Mouse (Mus musculus) midbrain, postnatal 0 days (tissue): ENCODE results near the gene Gm9964. TPM values are rescaled to one million over a fixed set of nuclear protein-coding genes. Genes with fewer than 3 reads are reported as not detected.
A peak's percentile ranks its signal among the peaks of the same experiment; 100 is the strongest.
"Not testable (repeated sequence)": the region's sequence is repeated elsewhere in the genome, so short reads cannot be mapped to it uniquely, and the experiment has no call there.

Source experiments
- ATAC-seq: fragments of 200-750 bp; cut with Nextera tagmentation; 2 replicates; pipeline ENCODE4 v1.8.0; 2017; ENCODE audit warnings: moderate number of reproducible peaks, mild to moderate bottlenecking, moderate TSS enrichment, moderate library complexity; ENCODE audit not compliant: low FRiP score
- DNase-seq: peaks from one replicate; pipeline ENCODE4 v3.0.0-alpha.2; 2015; ENCODE audit warnings: low spot score
- H3K27ac ChIP-seq: fragments of 300-500 bp; sonication (generic); 2 replicates; pipeline ENCODE4 v1.5.1; 2014; ENCODE audit warnings: low read depth, mild to moderate bottlenecking, low read length, mixed read lengths
- H3K27me3 ChIP-seq: fragments of 300-500 bp; sonication (generic); 2 replicates; pipeline ENCODE4 v1.6.1; 2014; ENCODE audit warnings: low read length, control low read depth, mixed read lengths; ENCODE audit not compliant: insufficient read depth
- H3K36me3 ChIP-seq: fragments of 300-500 bp; sonication (generic); 2 replicates; pipeline ENCODE4 v1.6.1; 2014; ENCODE audit warnings: low read length, control low read depth, mixed read lengths; ENCODE audit not compliant: insufficient read depth
- H3K4me1 ChIP-seq: fragments of 300-500 bp; sonication (generic); 2 replicates; pipeline ENCODE4 v1.6.1; 2014; ENCODE audit warnings: mild to moderate bottlenecking, control low read depth, antibody characterized with exemption, low read length, mixed read lengths; ENCODE audit not compliant: insufficient read depth
- H3K4me2 ChIP-seq: fragments of 300-500 bp; sonication (generic); 2 replicates; pipeline ENCODE4 v1.6.1; 2014; ENCODE audit warnings: low read depth, mild to moderate bottlenecking, low read length, mixed read lengths; ENCODE audit not compliant: poor library complexity, severe bottlenecking
- H3K4me3 ChIP-seq: fragments of 300-500 bp; sonication (generic); 2 replicates; pipeline ENCODE4 v1.5.1; 2014; ENCODE audit warnings: low read depth, mild to moderate bottlenecking, low read length, moderate library complexity
- H3K9ac ChIP-seq: fragments of 300-500 bp; sonication (generic); replicated peaks from 2 replicates; pipeline ENCODE4 v1.6.1; 2014; ENCODE audit warnings: mild to moderate bottlenecking, low read length, moderate library complexity, mixed read lengths; ENCODE audit not compliant: poor library complexity, severe bottlenecking
- H3K9me3 ChIP-seq: fragments of 300-500 bp; sonication (generic); 2 replicates; pipeline ENCODE4 v1.6.1; 2016; ENCODE audit warnings: low read length, control low read depth
- CTCF ChIP-seq: IDR thresholded peaks from 2 replicates; pipeline ENCODE4 v1.5.1; 2016; ENCODE audit warnings: antibody characterized with exemption, mild to moderate bottlenecking
- WGBS: fragments of 180-500 bp; shearing (Covaris S2); extraction: QIAGEN DNeasy Blood & Tissue Kit; methylation state at CpG from one replicate; pipeline ENCODE4 v1.1.7; 2014; 5-methylcytosine and 5-hydroxymethylcytosine counted together
- polyA plus RNA-seq: library from polyadenylated mRNA; unstranded; fragments of >200 nt; fragmentation: Nextera tagmentation; extraction: Ambion mirVana; gene quantifications from 2 replicates; pipeline ENCODE4 v1.2.1, GENCODE M21; 2015
- total RNA-seq: library from RNA; depleted of rRNA; stranded (reverse); fragments of >200 nt; gene quantifications from 2 replicates; pipeline ENCODE4 v1.2.3, GENCODE M21; 2014

Gene Gm9964
- total and polyA plus RNA-seq, 2 experiments from 2014 or later: 0.22 TPM; not detected in 1

DNA sequence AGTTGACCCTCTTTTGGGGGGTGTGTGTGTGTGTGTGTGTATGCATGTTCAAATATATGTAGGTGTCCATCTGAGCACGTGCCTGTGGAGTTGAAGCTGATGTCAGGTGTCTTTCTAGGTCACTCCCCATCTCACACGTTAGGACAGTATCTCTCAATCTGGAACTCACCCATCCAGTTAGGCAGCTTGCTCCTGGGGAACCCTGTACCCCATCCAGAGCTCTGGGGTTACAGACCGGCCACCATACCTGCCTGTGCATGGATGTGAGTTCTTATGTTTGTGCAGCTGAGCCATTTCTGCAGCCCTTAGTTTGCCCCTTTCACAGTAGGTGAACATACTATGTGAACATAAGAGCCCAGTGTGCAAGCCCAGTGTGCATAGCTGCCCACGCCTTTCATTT lies 23.7 kb downstream of the Gm9964 start:
- TF ChIP-seq CTCF: no peak
- WGBS: 73% methylated on average over 4 of the region's 4 CpGs
- H3K9ac ChIP-seq: no peak overlapping the region
- DNase-seq (no peak), ATAC-seq (no peak)
- no peaks in the 10 kb centered on the region for H3K27me3 ChIP-seq
- H3K36me3 ChIP-seq: no peaks in the 10 kb centered on the region
- H3K9me3 ChIP-seq: no peaks in the 10 kb centered on the region
- no peak overlapping the region for H3K4me2 ChIP-seq
- no peak overlapping the region for H3K4me3 ChIP-seq
- H3K4me1 ChIP-seq: no peaks in the 10 kb centered on the region
- no peak overlapping the region for H3K27ac ChIP-seq

DNA sequence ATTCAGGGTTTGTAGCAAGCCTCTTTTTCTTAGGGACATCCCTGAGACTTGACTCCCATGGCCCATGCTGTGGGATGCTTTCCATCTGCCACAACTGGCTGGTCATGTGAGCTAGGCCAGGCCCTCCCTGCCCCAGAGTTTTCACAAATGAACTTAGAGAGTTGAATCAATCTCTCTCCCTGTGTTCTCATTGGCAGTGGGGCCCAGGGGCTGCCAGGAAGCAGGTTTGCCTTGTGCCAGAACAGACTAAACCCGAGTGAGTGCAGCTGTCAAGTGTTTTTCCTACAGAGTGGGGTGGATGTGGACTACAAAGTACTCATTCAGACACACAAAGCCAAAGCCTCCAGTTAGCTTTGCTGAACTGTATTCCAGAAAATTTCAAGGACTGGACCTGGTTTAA lies 29.5 kb downstream of the Gm9964 start:
- no peak overlapping the region for H3K4me2 ChIP-seq
- no peak overlapping the region for H3K27ac ChIP-seq
- no peak overlapping the region for H3K4me3 ChIP-seq
- TF ChIP-seq CTCF: no peak
- H3K4me1 ChIP-seq: no peaks in the 10 kb centered on the region
- DNase-seq (peak; percentile 40), ATAC-seq (no peak)
- H3K9ac ChIP-seq: no peak overlapping the region
- no peaks in the 10 kb centered on the region for H3K9me3 ChIP-seq
- H3K36me3 ChIP-seq: no peaks in the 10 kb centered on the region
- 32% methylated on average over 1 of the region's 1 CpGs for WGBS
- no peaks in the 10 kb centered on the region for H3K27me3 ChIP-seq

DNA sequence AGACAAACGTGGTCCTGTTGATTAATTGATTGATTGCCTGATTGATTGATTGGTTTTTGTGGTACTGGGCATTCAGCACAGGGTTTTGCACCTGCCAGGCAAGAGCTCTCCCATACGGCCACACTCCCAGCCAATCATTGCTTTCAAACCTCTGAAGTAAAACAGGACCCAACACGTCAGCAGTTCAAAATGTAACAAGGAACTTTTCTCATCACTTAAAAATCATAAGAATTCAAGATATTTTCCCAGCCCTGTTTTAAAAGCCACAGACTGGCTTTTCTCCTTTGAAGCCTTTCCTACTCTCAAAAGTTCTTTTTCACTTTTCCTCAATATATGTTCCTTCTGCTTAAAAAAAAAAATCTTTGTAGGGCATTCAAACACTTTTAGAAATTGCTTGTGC lies 32.3 kb downstream of the Gm9964 start:
- 72% methylated on average over 3 of the region's 3 CpGs for WGBS
- H3K4me3 ChIP-seq: no peak overlapping the region
- no peak overlapping the region for H3K27ac ChIP-seq
- no peak for TF ChIP-seq CTCF
- no peaks in the 10 kb centered on the region for H3K9me3 ChIP-seq
- no peak overlapping the region for H3K4me2 ChIP-seq
- DNase-seq (no peak), ATAC-seq (no peak)
- no peak overlapping the region for H3K9ac ChIP-seq
- H3K36me3 ChIP-seq: no peaks in the 10 kb centered on the region
- no peaks in the 10 kb centered on the region for H3K27me3 ChIP-seq
- H3K4me1 ChIP-seq: no peaks in the 10 kb centered on the region

DNA sequence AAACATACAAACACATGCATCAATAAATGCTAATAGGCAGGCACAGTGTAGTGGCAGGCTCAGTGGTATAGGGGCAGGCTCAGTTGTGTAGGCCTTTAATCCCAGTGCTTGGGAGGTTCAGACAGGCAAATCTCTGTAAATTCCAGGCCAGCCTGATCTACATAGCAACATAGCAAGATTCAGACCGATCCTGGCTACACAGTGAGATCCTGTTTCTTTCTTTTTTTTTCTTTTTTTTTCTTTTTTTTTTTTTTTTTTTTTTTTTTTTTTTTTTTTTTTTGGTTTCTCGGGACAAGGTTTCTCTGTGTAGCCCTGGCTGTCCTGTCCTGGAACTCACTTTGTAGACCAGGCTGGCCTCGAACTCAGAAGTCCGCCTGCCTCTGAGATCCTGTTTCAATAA lies 36.6 kb downstream of the Gm9964 start:
- 88% methylated on average over 4 of the region's 4 CpGs for WGBS
- ATAC-seq: not testable (repeated sequence)

DNA sequence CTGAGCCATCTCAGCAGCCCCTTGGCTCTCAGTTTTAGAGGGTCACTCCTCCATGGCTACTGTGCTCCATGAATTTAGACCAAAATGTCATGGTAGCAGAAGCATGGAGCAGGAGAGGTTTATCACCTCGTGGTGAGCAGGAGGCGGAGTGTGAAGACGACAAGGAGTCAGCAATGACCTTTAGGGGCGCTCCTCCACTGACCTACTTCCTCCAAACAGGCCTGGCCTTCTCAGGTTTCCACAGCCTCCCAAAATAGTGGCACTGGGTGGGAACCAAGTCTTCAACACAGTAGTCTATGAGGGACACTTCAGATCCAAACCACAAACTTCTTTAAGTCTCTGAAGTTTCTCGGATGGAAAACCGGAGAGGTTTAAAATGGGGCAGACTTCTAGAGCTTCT lies 38.0 kb downstream of the Gm9964 start:
- 81% methylated on average over 6 of the region's 6 CpGs for WGBS

More for the DNA sequence above, 36.6 kb downstream of the Gm9964 start:
- H3K36me3 ChIP-seq, H3K9ac ChIP-seq, H3K9me3 ChIP-seq, H3K4me1 ChIP-seq, H3K27me3 ChIP-seq, H3K4me2 ChIP-seq, H3K4me3 ChIP-seq, DNase-seq, H3K27ac ChIP-seq: not testable (repeated sequence)

DNA sequence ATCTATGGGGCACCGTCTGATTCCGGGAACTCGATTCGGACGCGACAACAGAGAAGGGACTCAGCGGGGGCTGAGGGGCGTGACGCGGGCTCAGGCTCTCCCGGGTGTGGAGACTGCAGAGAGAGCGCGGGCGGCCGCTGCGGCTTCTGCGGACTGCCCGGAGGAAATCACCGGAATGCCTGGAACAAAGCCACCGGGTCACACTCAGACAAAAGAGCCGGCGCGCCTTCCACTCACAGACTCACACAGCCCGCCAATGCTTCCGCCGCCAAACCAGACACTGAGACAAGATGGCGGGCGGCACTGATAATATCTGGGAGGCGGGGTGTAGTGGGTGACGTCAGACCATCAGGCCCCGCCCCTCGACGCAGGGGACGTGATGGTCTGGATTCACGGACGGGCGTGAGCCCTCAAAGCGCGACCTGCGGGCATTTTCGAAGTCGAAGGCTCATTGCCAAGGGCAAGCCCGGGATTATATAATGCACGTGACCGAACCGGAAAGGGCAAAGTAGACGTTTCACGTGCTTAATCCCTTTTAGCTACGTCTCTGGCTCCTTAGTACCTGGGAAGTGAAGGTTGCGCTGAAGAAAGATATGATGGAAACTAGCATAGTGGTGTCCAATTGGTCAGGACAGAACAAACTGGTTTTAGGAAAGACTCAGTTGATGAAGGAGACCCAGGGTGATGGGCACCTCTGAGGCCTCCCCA lies 42.2 kb downstream of the Gm9964 start, which contains the start of gene Wsb1:
TSS of gene Wsb1 (minus strand) at position 281 of the 708 bp plus-strand sequence.
- H3K27me3 ChIP-seq: no peaks in the 10 kb centered on the region
- H3K9ac ChIP-seq: peak within 1 kb of the TSS; percentile 96
- peak within 1 kb of the TSS; percentile 78 for H3K4me2 ChIP-seq
- ATAC-seq (peak; percentile 93), DNase-seq (peak; percentile 94)
- TF ChIP-seq CTCF: no peak
- peak within 1 kb of the TSS; percentile 93 for H3K4me3 ChIP-seq
- peak within 1 kb of the TSS; percentile 97 for H3K27ac ChIP-seq
- H3K36me3 ChIP-seq: peaks cover 5% of the 10 kb centered on the region; the same call in 1 of the 2 replicates
- H3K4me1 ChIP-seq: peaks cover 11% of the 10 kb centered on the region; the same call in 1 of the 2 replicates
- WGBS: 2% methylated on average over 50 of the region's 50 CpGs
- H3K9me3 ChIP-seq: no peaks in the 10 kb centered on the region

More for the DNA sequence above, 38.0 kb downstream of the Gm9964 start:
- TF ChIP-seq CTCF: no peak
- H3K4me1 ChIP-seq: 0 out of 2 replicates have a peak, but pooled peaks cover 2% of the 10 kb centered on the region
- no peaks in the 10 kb centered on the region for H3K36me3 ChIP-seq
- no peak overlapping the region for H3K9ac ChIP-seq
- DNase-seq (no peak), ATAC-seq (no peak)
- no peak overlapping the region for H3K4me3 ChIP-seq
- no peak overlapping the region for H3K4me2 ChIP-seq
- H3K27me3 ChIP-seq: no peaks in the 10 kb centered on the region
- no peak overlapping the region for H3K27ac ChIP-seq
- no peaks in the 10 kb centered on the region for H3K9me3 ChIP-seq
